Mouse (Mus musculus): ENCODE data around the gene Cnfn. TPM values are rescaled to one million over a fixed set of nuclear protein-coding genes. Genes with fewer than 3 reads are reported as not detected.

Gene Cnfn
- total RNA-seq, 2 experiments from 2014 or later, result not detected

DNA sequence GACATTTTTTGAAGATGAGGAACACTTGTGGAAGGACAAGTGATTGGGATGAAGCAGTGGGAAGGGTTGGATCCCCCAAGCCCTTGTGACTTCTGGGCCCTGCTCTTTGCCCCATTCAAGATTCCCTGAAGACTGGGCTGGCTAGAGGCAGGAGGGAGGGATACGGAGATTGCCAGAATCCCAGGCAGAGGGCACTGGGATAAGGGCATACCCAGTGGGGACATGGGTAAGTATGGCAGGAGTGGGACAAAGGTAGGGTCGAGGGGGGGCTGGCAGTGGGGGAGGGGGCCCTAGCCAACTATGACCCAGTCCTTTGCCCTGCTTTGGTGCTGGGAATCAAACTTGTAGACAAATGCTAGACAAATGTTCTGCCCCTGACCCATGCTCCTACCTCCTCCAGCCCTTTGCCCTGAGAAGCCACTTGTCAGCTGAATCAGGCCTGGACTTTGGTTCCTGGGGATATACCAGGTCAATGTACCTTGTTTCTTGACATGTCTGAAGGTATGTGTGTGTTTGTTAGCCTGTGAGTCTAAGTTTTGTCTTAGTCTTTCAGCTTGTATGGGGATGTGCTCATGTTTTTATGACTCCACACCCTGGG is 22.4 kb upstream of the Cnfn start:
- intact Hi-C loops (cut with DNase I), result no loop called here
- DNase-seq (ENCODE audit: low spot score in 2 of 2), result no peak

- DNase-seq (ENCODE audit: low spot score in 2 of 2), result no peak
- intact Hi-C loops (cut with DNase I), result no loop called here
Observed at GRCm38 (mm10) chr7:25390986-25391385, 21.5 kb upstream of the Cnfn start.

GRCm38 (mm10) chr7:25390054-25390770 is 20.7 kb upstream of the Cnfn start:
- no peak for DNase-seq (ENCODE audit: low spot score in 2 of 2)
- intact Hi-C loops (cut with DNase I), result no loop called here

DNA sequence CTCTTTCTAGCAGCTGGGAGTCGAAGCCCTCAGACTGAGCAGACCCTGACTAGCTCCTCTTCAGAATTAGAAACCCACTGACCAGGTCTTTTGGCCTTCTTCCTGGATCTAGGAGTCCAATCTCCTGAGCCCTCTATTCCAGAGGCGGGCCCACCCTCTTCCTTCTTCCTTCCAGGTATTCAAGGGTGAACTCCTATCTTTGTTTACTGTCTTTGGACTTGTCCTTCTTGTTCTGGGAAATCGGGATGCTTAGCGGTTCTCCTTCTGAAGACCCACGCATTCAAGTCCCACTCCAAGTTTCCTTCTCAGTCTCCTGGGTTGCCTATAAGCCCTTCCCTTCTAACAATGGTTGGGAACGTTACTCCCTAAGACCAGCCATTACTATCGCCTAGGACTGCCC is 19.4 kb upstream of the Cnfn start:
- DNase-seq (ENCODE audit: low spot score in 2 of 2), result no peak
- intact Hi-C loops (cut with DNase I), result loop anchor here (5.0 kb wide), 1 partner anchor 147 kb away; no protein-coding TSS in a partner anchor

DNA sequence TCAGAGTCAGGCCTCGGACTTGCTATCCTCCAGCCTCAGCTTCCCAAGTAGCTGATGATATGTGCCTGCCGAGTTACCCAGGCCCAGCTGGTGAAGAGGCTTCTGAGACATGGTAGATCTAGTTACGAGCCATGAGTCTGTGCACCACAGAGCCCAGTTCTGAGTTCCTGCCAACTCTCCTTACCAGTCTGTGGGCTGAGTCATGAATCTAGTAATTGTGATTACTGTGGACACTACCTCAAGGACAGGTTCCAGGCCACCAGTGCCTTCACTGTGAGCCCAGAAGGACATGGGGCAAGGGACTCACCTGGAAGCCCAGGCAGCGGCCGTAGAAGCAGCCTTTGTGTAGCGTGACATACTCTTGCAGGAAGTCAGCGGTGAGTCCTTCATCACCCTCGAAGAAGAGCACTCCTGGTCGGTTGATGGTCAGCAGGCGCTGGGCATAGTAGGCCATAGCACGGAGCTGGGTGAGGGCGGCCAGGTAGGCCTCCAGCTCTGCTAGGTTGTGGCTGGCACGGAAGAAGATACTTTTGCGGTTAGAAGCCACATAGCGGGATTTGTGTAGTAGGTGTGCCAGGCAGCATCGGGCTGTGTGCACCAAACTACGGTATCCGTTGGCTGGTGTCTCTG is 18.4 kb upstream of the Cnfn start:
- intact Hi-C loops (cut with DNase I), result loop anchor here (5.0 kb wide), 1 partner anchor 146 kb away; no protein-coding TSS in a partner anchor
- no peak for DNase-seq (ENCODE audit: low spot score in 2 of 2)

GRCm38 (mm10) chr7:25385850-25386555 is 16.5 kb upstream of the Cnfn start:
- intact Hi-C loops (cut with DNase I), result loop anchor here (5.0 kb wide), 1 partner anchor 144 kb away; no protein-coding TSS in a partner anchor
- DNase-seq (ENCODE audit: low spot score in 2 of 2), result no peak

DNA sequence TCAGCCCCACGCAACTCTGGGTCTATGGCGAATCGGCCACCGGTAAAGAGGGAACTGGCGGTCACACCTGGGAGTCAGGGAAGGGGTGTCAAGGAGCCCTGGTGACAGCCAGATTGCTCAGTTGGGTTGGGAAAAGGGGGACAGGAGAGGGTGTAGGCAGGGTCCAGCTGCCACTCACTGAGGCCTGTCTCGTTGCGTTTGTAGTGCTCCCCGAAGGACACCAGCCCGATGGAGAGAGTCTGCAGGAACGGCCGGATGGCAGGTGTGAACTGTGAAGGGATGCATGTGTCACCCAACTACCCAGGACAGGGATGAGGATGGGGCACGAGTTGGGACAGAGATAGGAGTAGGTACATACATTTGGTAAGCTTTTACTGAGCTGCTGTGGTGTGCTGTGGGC is 15.7 kb upstream of the Cnfn start:
- no peak for DNase-seq (ENCODE audit: low spot score in 2 of 2)
- intact Hi-C loops (cut with DNase I), result loop anchor here (5.0 kb wide), 1 partner anchor 143 kb away; no protein-coding TSS in a partner anchor

DNA sequence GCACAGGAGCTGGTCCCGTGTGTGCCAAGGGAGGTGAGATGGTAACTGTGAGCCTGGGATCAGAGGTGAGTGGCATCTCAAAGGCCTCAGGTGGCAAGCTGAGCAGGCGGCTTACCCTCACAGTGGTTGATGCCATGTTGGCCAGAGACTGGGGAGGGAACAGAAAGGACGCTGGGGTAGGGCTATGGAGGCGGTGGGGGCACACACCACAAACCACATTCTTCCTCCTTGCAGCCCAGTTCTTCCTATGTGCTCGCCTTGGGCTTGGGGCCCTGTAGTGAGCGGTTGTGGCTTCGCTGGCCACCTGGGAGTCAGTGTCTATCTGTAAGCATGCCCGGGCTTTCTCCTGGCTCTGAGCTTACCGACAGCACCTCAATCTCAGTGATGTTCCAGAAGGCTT is 15.3 kb upstream of the Cnfn start:
- no peak for DNase-seq (ENCODE audit: low spot score in 2 of 2)
- intact Hi-C loops (cut with DNase I), result loop anchor here (5.0 kb wide), 1 partner anchor 143 kb away; no protein-coding TSS in a partner anchor

GRCm38 (mm10) chr7:25384318-25384717 is 14.8 kb upstream of the Cnfn start:
- no peak for DNase-seq (ENCODE audit: low spot score in 2 of 2)
- intact Hi-C loops (cut with DNase I), result no loop called here

DNA sequence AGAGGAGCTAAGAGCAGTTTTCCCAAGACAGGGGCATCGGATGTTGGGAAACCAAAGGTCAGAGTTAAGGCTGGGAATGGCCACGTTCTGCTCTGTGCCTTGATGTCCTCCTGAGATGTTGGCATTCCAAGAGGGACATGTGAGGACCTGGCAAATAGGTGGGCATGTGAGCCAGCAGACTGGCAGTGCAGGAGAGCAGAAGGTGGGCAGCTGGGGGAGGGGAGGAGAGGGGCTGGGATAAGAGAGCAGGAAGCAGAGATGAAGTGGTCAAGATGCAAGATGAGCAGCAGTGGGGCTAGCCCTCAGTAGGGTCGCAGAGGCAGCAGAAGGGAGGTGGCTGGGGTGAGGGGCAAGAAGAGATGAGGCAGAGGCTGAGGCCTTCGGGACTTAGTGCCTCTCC is 14.4 kb upstream of the Cnfn start:
- no peak for DNase-seq (ENCODE audit: low spot score in 2 of 2)
- intact Hi-C loops (cut with DNase I), result no loop called here

DNA sequence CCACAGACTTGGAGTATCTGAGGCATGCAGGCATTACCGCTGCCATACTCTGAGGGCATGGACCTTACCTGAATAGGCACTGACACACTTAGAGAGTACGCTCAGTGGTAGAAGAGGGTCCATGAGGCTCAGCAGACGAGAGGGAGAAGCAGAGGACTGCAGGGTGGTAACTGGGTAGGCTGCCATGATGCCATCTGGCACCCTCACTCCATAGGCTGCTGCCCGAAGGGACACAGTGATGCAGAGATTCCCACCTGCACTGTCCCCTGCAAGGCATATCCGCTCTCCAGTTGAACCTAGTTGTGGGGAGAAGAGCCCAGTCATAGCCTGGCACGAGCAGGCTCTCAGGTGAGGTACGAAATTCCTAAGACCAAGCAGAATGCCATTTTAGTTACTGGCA is 13.9 kb upstream of the Cnfn start:
- intact Hi-C loops (cut with DNase I), result no loop called here
- DNase-seq (ENCODE audit: low spot score in 2 of 2), result no peak

GRCm38 (mm10) chr7:25382541-25382940 is 13.0 kb upstream of the Cnfn start:
- intact Hi-C loops (cut with DNase I), result no loop called here
- no peak for DNase-seq (ENCODE audit: low spot score in 2 of 2)

DNA sequence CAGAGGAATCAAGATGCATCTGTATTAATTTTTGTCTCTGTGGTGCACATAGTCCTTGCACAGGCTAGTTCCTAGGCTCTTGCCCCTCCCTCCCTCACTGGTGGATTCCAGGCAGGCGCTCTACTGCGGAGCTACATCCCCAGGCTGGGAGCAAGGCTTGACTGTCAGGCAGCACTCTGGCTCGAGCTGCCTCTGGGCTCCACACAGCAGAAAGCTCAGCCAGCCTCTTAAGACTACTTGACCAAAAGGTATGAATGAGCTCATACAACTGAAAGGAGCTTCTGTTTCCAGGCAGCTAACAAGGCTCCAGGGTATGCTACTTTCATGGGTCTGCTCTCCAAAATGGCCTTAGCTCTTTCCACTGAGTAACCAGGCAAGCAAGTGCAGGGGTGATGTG is 11.8 kb upstream of the Cnfn start:
- no peak for DNase-seq (ENCODE audit: low spot score in 2 of 2)
- intact Hi-C loops (cut with DNase I), result no loop called here

- no peak for DNase-seq (ENCODE audit: low spot score in 2 of 2)
Observed at GRCm38 (mm10) chr7:25380392-25381283, 11.1 kb upstream of the Cnfn start.

DNA sequence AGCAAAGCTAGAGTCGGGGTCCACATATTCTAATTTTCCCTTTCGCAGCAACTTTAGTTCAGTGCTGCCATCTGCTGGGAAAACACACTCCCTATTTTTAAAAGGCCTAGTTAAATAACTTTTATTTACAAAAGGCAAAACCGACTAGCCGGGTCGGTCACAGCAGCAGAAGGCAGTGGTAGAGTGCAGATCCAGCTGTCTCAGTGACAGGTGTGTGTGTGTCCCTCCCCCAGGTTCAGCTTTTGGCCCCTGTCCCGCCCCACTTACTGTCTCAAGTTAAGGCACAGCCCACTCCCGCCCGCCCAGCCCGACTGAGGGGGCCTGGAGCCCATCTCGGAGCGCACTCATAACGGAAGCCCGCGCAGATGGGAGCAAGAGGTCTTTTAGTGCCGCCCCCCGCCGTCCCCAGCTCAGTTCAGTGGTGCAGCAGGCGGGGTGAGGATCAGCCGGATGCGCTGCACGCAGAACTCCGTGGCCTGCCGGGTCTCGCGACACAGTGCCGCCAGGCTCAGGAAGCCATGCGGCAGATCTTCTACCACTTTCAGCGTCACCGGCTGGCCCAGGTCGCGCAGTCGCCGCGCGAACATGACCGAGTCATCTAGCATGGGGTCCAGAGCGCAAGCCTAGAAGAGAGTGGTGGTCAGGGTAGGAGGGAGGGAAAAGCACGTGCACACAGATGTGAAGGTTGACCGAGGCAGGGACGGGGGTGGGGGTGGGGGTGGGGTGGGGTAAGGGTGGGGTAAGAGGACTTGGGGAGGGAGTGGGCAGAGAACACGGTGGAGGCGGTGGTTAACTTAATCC is 10.2 kb upstream of the Cnfn start:
- intact Hi-C loops (cut with DNase I), result no loop called here
- no peak for DNase-seq (ENCODE audit: low spot score in 2 of 2)

More at GRCm38 (mm10) chr7:25380392-25381283, 11.1 kb upstream of the Cnfn start:
- intact Hi-C loops (cut with DNase I), result no loop called here

GRCm38 (mm10) chr7:25378181-25379100 is 8.9 kb upstream of the Cnfn start:
- intact Hi-C loops (cut with DNase I), result no loop called here
- DNase-seq (ENCODE audit: low spot score in 2 of 2), result no peak

GRCm38 (mm10) chr7:25377100-25377700 is 7.7 kb upstream of the Cnfn start:
- intact Hi-C loops (cut with DNase I), result no loop called here
- DNase-seq (ENCODE audit: low spot score in 2 of 2), result no peak

Measured in left cerebral cortex, postnatal 36 days (tissue).